Mouse (Mus musculus): ENCODE data around the gene Bcas3. TPM values are rescaled to one million over a fixed set of nuclear protein-coding genes. Genes with fewer than 3 reads are reported as not detected.
A peak's percentile ranks its signal among the peaks of the same experiment; 100 is the strongest.

Bcas3 gene
- total and polyA plus RNA-seq, 2 experiments from 2014 or later, result 31.6 to 32.3 TPM

DNA sequence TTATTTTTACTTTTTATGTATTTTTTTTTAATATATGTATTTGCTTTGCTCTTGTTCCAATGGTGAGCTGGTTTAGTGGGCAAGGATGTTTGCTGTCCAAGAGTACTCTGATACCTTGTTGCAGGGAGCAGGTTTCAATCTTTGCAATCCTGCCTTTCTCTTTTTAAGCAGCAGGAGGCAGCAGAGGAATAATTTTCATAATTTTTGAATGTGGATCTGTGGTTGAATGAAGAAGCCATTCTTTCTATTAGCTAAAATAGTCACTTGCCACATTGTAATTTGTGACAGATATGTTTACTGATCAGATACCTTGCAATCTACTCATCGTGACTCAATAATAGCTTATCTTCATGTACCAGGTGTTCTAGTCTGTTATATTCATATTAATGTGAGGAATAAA is 116.6 kb downstream of the Bcas3 start:
- H3K36me3 ChIP-seq (ENCODE audit: insufficient read depth, low read length), result no peaks in the 10 kb centered on the region
- no peak overlapping the region for H3K27ac ChIP-seq
- H3K9ac ChIP-seq (replicated peaks; ENCODE audit: low read length), result no peak overlapping the region
- WGBS, result 73% methylated on average over 1 of the region's 1 CpGs
- no peaks in the 10 kb centered on the region for H3K27me3 ChIP-seq (ENCODE audit: insufficient read depth, low read length)
- DNase-seq (ENCODE audit: low spot score), result peak; percentile 70
- ATAC-seq, result no peak
- peak; percentile 73 for TF ChIP-seq CTCF (IDR thresholded peaks at IDR 0.05; ENCODE audit: low read depth)
- no peak overlapping the region for H3K4me3 ChIP-seq (ENCODE audit: low read length)
- H3K4me1 ChIP-seq (ENCODE audit: insufficient read depth, low read length), result no peaks in the 10 kb centered on the region
- H3K4me2 ChIP-seq (ENCODE audit: low read depth, low read length), result no peak overlapping the region
- no peaks in the 10 kb centered on the region for H3K9me3 ChIP-seq (ENCODE audit: low read length)

DNA sequence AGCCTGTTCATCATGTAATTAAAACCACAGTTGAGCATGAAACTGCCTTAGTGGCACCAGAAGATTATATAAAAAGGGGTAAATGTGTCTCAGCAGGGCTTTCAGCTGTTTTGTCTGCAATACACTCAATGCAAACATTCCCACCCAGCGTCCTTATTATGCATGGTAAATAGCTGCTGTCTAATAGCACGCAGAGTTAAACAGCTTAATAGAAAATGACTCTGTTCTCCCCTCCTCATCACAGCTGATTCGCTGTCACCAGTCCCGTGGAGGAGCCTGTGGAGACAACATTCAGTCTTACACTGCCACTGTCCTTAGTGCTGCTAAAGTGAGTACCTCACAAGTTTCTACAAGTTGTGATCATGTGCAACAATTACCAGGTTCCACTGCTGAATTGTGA is 117.5 kb downstream of the Bcas3 start:
- H3K4me3 ChIP-seq (ENCODE audit: low read length), result no peak overlapping the region
- no peak for TF ChIP-seq CTCF (IDR thresholded peaks at IDR 0.05; ENCODE audit: low read depth)
- H3K4me2 ChIP-seq (ENCODE audit: low read depth, low read length), result no peak overlapping the region
- H3K27me3 ChIP-seq (ENCODE audit: insufficient read depth, low read length), result no peaks in the 10 kb centered on the region
- H3K4me1 ChIP-seq (ENCODE audit: insufficient read depth, low read length), result no peaks in the 10 kb centered on the region
- ATAC-seq, result no peak
- H3K9ac ChIP-seq (replicated peaks; ENCODE audit: low read length), result no peak overlapping the region
- H3K27ac ChIP-seq, result no peak overlapping the region
- WGBS, result 19% methylated on average over 4 of the region's 4 CpGs
- no peaks in the 10 kb centered on the region for H3K36me3 ChIP-seq (ENCODE audit: insufficient read depth, low read length)
- no peak for DNase-seq (ENCODE audit: low spot score)
- no peaks in the 10 kb centered on the region for H3K9me3 ChIP-seq (ENCODE audit: low read length)

DNA sequence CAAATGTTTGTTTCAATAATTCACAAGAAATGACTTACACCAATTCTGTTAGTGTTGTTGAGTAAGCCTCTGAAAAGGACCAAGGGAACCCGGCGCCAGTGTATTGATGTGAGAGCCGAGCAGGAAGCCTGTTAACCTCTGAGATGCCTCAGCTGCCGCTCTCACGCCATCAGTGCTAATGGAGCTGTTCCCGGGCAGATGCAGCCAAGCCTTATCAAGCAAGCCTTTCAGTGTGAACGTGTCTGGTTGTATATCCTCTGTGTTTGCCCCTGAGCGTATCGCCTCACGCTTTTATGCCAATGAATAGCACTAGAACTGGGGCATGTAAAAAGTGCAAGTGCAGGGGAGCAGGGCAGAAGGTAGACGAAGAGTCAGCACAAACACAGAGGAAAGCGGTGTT is 121.4 kb downstream of the Bcas3 start:
- no peaks in the 10 kb centered on the region for H3K36me3 ChIP-seq (ENCODE audit: insufficient read depth, low read length)
- H3K4me3 ChIP-seq (ENCODE audit: low read length), result no peak overlapping the region
- WGBS, result 37% methylated on average over 12 of the region's 12 CpGs
- no peaks in the 10 kb centered on the region for H3K27me3 ChIP-seq (ENCODE audit: insufficient read depth, low read length)
- no peak for DNase-seq (ENCODE audit: low spot score)
- H3K27ac ChIP-seq, result no peak overlapping the region
- ATAC-seq, result no peak
- no peak overlapping the region for H3K4me2 ChIP-seq (ENCODE audit: low read depth, low read length)
- H3K9me3 ChIP-seq (ENCODE audit: low read length), result no peaks in the 10 kb centered on the region
- no peaks in the 10 kb centered on the region for H3K4me1 ChIP-seq (ENCODE audit: insufficient read depth, low read length)
- no peak overlapping the region for H3K9ac ChIP-seq (replicated peaks; ENCODE audit: low read length)
- TF ChIP-seq CTCF (IDR thresholded peaks at IDR 0.05; ENCODE audit: low read depth), result no peak

DNA sequence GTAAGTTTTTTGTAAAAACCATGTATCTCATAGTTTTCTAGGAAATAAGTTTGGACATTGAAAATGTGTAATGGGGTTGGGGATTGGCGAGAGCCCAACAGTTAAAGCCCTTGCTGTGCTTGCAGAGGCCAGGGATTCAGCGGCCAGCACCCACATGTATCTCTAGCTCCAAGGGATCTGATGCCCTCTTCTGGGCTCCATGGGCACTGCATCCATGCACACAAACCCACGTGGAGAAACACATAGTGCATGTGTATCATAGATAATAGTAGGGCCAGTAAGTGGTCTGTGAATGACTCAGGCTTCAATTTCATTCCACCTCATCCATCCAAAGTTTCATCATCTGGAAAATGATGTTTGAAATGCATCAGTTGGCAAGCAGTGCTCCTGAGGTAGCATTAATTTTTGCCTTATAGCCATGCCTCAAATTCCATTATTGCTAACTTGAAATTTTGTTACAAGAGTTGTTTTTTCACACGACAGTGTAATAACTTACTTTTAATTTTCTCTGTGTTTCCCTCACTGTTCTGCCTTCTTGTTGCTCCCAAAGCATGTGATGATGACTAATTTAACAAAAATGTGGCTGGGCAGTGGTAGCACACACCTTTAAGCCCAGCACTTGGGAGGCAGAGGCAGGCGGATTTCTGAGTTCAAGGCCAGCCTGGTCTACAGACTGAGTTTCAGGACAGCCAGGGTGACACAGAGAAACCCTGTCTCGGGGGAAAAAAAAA is 129.9 kb downstream of the Bcas3 start:
- H3K9ac ChIP-seq (replicated peaks; ENCODE audit: low read length), result no peak overlapping the region
- ATAC-seq (no peak), DNase-seq (ENCODE audit: low spot score) (no peak)
- no peaks in the 10 kb centered on the region for H3K36me3 ChIP-seq (ENCODE audit: insufficient read depth, low read length)
- peak; percentile 38 for TF ChIP-seq CTCF (IDR thresholded peaks at IDR 0.05; ENCODE audit: low read depth)
- no peak overlapping the region for H3K4me2 ChIP-seq (ENCODE audit: low read depth, low read length)
- H3K4me1 ChIP-seq (ENCODE audit: insufficient read depth, low read length), result no peaks in the 10 kb centered on the region
- no peaks in the 10 kb centered on the region for H3K27me3 ChIP-seq (ENCODE audit: insufficient read depth, low read length)
- 68% methylated on average over 6 of the region's 6 CpGs for WGBS
- H3K4me3 ChIP-seq (ENCODE audit: low read length), result no peak overlapping the region
- H3K27ac ChIP-seq, result no peak overlapping the region
- H3K9me3 ChIP-seq (ENCODE audit: low read length), result no peaks in the 10 kb centered on the region

DNA sequence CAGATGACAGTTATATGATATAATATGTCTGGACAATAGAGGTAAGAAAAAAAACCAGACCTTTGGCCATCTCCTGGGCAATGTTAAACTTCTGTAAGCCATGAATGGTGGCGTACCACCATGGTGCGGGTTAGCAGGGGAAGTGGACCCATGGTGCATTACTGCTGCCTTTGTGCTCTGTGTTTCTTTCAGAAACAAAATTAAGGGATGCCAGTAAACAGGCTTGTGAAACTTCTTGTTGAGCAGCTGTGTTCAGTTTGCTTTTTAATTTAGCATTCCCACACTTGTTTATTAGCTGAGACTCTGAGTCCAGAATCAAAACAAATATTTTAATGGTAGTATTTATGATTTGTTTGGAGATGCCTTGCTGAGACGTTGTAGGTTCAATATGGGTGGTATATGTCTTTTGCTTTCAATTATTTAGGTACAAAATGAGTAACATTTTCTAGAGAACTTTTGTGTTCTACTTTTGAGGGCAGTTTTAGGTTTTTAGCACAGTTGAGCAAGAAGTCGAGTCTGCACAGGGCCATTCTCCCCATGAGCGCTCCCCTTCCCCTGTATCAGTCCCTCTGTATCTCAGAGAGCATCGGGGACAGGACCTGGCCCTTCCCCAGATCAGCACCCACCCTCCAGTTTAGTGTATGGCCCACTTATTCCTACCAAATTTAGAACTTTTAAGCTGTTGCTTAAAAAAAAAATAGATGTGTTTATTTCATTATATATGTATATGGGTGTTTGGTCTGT is 132.4 kb downstream of the Bcas3 start:
- Histone ChIP-seq H3K4me2 (ENCODE audit: low read depth, low read length) (no peak overlapping the region), H3K4me1 (ENCODE audit: insufficient read depth, low read length) (no peaks in the 10 kb centered on the region), H3K9ac (replicated peaks; ENCODE audit: low read length) (no peak overlapping the region), H3K9me3 (ENCODE audit: low read length) (no peaks in the 10 kb centered on the region), H3K36me3 (ENCODE audit: insufficient read depth, low read length) (no peaks in the 10 kb centered on the region), H3K4me3 (ENCODE audit: low read length) (no peak overlapping the region), H3K27me3 (ENCODE audit: insufficient read depth, low read length) (no peaks in the 10 kb centered on the region), H3K27ac (no peak overlapping the region)
- no peak for TF ChIP-seq CTCF (IDR thresholded peaks at IDR 0.05; ENCODE audit: low read depth)
- ATAC-seq, result no peak
- DNase-seq (ENCODE audit: low spot score), result no peak
- WGBS, result 84% methylated on average over 6 of the region's 6 CpGs

DNA sequence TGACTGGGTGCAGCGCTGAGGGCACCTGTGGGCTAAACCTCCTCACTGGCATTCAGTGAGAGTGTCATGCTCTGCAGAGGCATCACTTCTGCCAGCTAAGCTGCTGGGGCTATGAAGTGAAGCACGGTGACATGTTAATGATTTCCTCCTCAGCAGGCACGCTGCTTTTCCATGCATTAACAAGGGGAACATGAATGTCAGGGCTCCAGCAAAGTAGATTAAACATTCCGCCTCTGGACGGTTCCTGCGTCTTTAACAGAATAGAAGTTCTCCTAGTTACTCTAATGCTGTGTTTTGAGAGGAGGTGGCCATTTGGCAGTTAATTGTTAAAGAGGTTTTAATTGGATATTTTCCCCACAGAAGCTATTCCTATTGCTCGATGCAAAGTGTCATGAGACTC is 134.5 kb downstream of the Bcas3 start:
- H3K27me3 ChIP-seq (ENCODE audit: insufficient read depth, low read length), result no peaks in the 10 kb centered on the region
- WGBS, result 28% methylated on average over 7 of the region's 7 CpGs
- H3K4me2 ChIP-seq (ENCODE audit: low read depth, low read length), result no peak overlapping the region
- H3K9ac ChIP-seq (replicated peaks; ENCODE audit: low read length), result no peak overlapping the region
- peak; percentile 5 for DNase-seq (ENCODE audit: low spot score)
- ATAC-seq, result no peak
- no peaks in the 10 kb centered on the region for H3K36me3 ChIP-seq (ENCODE audit: insufficient read depth, low read length)
- no peak overlapping the region for H3K27ac ChIP-seq
- no peak overlapping the region for H3K4me3 ChIP-seq (ENCODE audit: low read length)
- no peaks in the 10 kb centered on the region for H3K9me3 ChIP-seq (ENCODE audit: low read length)
- H3K4me1 ChIP-seq (ENCODE audit: insufficient read depth, low read length), result no peaks in the 10 kb centered on the region
- TF ChIP-seq CTCF (IDR thresholded peaks at IDR 0.05; ENCODE audit: low read depth), result no peak

DNA sequence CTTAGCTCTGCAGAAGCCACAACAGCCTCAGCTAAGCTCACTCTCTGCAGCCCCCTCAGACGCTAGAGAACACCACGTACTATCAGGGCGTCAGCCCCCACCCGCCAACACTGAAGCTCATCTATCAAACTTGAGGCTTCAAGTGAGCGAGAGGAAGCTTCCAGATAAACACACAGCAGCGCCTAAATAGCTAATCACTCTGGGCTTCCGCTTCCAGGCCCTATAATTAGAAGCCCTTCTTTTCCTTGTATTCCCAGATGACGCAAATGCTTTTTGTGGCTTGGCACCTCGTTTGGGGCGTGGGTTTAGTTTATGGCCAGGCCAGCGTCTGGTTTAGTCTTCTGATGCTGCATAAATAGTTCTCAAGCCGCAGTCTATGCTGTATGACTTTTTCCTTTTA is 139.3 kb downstream of the Bcas3 start:
- Histone ChIP-seq H3K4me2 (ENCODE audit: low read depth, low read length) (no peak overlapping the region), H3K27ac (no peak overlapping the region), H3K9ac (replicated peaks; ENCODE audit: low read length) (no peak overlapping the region), H3K9me3 (ENCODE audit: low read length) (no peaks in the 10 kb centered on the region), H3K27me3 (ENCODE audit: insufficient read depth, low read length) (no peaks in the 10 kb centered on the region), H3K36me3 (ENCODE audit: insufficient read depth, low read length) (no peaks in the 10 kb centered on the region), H3K4me1 (ENCODE audit: insufficient read depth, low read length) (no peaks in the 10 kb centered on the region), H3K4me3 (ENCODE audit: low read length) (no peak overlapping the region)
- no peak for ATAC-seq
- WGBS, result 52% methylated on average over 12 of the region's 12 CpGs
- DNase-seq (ENCODE audit: low spot score), result no peak
- no peak for TF ChIP-seq CTCF (IDR thresholded peaks at IDR 0.05; ENCODE audit: low read depth)
